Mouse (Mus musculus) small intestine, adult 2 months (tissue): ENCODE data around the gene Rars. TPM values are rescaled to one million over a fixed set of nuclear protein-coding genes. Genes with fewer than 3 reads are reported as not detected.

ENCODE experiments used
- H3K27ac ChIP-seq: fragments of 200-500 bp; 2 replicates; pipeline ENCODE4 v1.5.1; 2012; ENCODE audit warnings: low read depth, low read length, control low read depth, inconsistent platforms; ENCODE audit not compliant: insufficient read depth
- H3K27me3 ChIP-seq: fragments of 200-500 bp; 2 replicates; pipeline ENCODE4 v1.6.1; 2012; ENCODE audit warnings: mild to moderate bottlenecking, moderate library complexity, low read length, inconsistent platforms; ENCODE audit not compliant: control insufficient read depth, insufficient read depth
- H3K36me3 ChIP-seq: fragments of 200-500 bp; 2 replicates; pipeline ENCODE4 v1.6.1; 2012; ENCODE audit warnings: mild to moderate bottlenecking, low read length, control low read depth, inconsistent platforms; ENCODE audit not compliant: control insufficient read depth, insufficient read depth
- H3K4me1 ChIP-seq: fragments of 200-500 bp; 2 replicates; pipeline ENCODE4 v1.6.1; 2012; ENCODE audit warnings: low read length, inconsistent platforms, mixed read lengths; ENCODE audit not compliant: control insufficient read depth, insufficient read depth, insufficient read length
- H3K4me3 ChIP-seq: fragments of 200-500 bp; 2 replicates; pipeline ENCODE4 v1.5.1; 2012; ENCODE audit warnings: low read depth, mild to moderate bottlenecking, control low read depth, inconsistent platforms, low read length, moderate library complexity
- CTCF ChIP-seq: fragments of 200-500 bp; IDR thresholded peaks from 2 replicates; pipeline ENCODE4 v1.5.1; 2012; ENCODE audit warnings: low read depth, mild to moderate bottlenecking, control low read depth, inconsistent platforms, low read length, moderate library complexity, mixed read lengths; ENCODE audit not compliant: insufficient replicate concordance, insufficient read length; ENCODE audit errors: extremely low read depth
- POLR2A ChIP-seq: fragments of 200-500 bp; IDR thresholded peaks from 2 replicates; pipeline ENCODE4 v1.6.1; 2012; ENCODE audit warnings: low read depth, mild to moderate bottlenecking, control low read depth, inconsistent platforms, low read length, moderate library complexity
- WGBS: fragments of 180-500 bp; shearing (Covaris S2); methylation state at CpG from one replicate; pipeline ENCODE4 v1.1.7; 2018; 5-methylcytosine and 5-hydroxymethylcytosine counted together
- polyA plus RNA-seq: library from polyadenylated mRNA; depleted of rRNA; stranded (reverse); fragments of >200 nt; gene quantifications from 2 replicates; pipeline ENCODE4 v1.2.3, GENCODE M21; 2012

The Rars gene
- polyA plus RNA-seq, 1 experiment, result 10.0 TPM

DNA sequence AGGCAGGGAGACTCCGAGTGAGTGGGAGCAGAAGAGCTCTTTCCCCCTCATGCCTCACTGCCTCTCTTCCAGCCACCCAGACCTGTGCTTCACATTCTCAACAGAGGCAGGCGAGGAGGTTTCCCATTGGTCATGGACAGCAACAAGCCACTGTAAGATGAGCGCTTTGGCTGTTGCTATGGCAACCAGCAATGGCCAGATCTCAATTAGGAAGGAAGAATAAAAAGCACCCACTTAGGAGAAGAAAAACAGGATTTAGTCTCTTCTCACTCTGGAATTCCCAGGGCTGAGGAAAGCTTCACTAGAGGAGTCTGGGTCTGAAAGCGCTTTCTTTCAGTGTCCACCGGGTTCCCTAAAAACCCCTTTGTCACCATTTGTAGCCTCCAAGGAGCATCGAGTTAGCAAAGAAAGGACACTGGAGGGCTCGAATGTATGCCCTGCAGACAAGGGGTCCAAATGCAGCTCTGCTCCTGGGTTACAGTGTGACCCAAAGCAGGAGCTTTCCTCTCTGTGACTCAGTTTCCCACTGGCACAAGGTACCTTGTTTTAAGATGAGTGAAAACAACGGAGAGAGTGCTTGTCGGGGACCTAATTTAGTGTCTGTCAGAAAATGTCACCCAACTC, 30.8 kb upstream of the Rars start:
- Histone ChIP-seq H3K4me3 (no peak overlapping the region), H3K27ac (no peak overlapping the region), H3K27me3 (no peaks in the 10 kb centered on the region), H3K36me3 (peaks cover 20% of the 10 kb centered on the region), H3K4me1 (no peaks in the 10 kb centered on the region)
- 66% methylated on average over 9 of the region's 9 CpGs for WGBS
- TF ChIP-seq POLR2A (no peak), CTCF (no peak)

DNA sequence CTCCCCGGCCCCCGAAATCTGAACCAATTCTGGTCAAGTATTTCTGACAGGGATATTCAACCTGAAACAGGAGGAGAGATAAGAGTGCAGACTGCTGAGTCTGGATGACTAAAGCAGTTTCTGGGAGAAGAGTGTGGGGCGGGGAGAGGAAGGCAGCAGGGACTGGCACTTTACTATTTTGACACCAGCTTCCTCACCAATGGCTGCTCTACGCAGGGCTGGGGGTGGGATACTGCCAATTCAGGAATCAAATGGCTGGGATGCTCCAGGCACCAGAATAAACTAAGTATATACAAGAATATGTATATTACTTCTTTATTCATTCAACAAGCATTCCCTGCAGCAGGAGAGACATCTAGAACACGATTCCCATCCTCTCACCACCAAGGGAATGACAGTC, 29.3 kb upstream of the Rars start:
- no peak overlapping the region for H3K4me3 ChIP-seq
- TF ChIP-seq CTCF (no peak), POLR2A (no peak)
- no peaks in the 10 kb centered on the region for H3K4me1 ChIP-seq
- H3K36me3 ChIP-seq, result peaks cover 16% of the 10 kb centered on the region
- no peaks in the 10 kb centered on the region for H3K27me3 ChIP-seq
- no peak overlapping the region for H3K27ac ChIP-seq
- 91% methylated on average over 5 of the region's 5 CpGs for whole genome bisulfite sequencing

DNA sequence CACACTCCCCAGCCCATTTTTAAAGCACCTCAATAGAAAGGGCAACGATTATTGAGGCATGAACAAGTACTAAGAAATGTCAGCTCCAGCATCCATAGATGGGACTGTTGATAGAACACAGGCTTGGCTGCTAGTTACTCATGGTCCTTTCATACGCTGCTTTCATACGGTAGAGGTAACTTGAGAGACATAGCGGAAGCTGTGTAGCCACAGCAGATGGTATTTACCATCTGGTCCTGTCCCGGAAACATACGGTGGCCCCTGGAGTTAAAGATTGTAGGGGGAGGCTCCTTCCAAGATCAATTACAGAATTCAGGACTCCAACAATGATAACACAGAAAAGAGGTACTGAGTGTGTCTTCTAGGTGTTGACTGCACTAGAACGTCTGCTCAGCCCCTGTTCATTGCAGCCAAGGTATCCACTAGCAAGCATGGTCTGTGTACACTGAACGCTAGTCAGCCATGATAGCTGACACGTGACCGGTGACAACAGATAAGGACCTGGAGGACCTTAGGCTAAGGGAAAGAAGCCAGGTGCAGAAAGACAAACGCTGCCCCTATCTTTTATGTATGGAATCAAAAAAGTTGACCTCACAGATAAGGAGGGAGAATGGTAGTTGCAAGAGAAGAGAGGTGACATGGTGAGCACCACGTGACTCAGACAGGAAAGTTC, 23.2 kb upstream of the Rars start:
- Histone ChIP-seq H3K27me3 (no peaks in the 10 kb centered on the region), H3K36me3 (peaks cover 12% of the 10 kb centered on the region), H3K4me1 (no peaks in the 10 kb centered on the region), H3K4me3 (no peak overlapping the region), H3K27ac (no peak overlapping the region)
- 55% methylated on average over 12 of the region's 12 CpGs for WGBS
- no peak for TF ChIP-seq POLR2A

DNA sequence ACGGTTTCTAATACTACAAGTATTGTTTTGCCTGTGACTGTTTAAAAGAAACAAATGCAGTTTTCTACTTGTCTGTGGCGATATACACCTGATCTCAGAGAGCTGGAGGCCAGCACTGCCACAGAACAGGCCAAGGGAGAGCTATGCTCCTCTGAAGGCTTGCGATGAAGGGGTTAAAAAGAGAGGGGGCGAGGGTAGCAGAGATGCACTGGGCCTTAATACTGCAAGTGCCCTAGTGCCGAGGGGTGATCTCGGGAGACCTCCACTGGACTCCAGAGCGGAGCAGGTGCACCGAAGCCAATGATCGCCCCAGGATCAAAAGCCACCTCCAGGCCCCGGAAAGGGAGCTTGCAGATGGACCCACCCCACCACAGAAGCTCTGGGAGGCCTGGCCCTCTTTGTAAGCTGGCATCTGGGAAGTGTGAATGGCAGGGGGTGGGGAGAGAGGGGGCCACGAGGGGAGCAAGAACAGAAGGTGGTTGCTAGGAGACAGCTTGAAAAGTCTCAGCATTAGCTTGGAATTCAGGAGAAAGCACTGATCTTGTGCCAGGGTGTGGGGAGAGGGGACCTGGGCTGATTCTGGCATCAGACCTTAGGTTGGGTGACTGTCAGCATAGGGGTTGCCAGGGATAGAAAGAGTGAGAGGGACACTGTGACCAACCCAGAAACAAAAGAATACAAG, 22.2 kb upstream of the Rars start:
- TF ChIP-seq POLR2A, result no peak
- no peak for TF ChIP-seq CTCF
- peaks cover 20% of the 10 kb centered on the region for H3K36me3 ChIP-seq
- H3K27me3 ChIP-seq, result no peaks in the 10 kb centered on the region
- H3K4me1 ChIP-seq, result no peaks in the 10 kb centered on the region
- H3K4me3 ChIP-seq, result no peak overlapping the region
- WGBS, result 78% methylated on average over 11 of the region's 11 CpGs
- no peak overlapping the region for H3K27ac ChIP-seq

- WGBS, result 90% methylated on average over 7 of the region's 9 CpGs
These were observed 21.3 kb upstream of the Rars start for GRCm38 (mm10) chr11:35855567-35855966.

DNA sequence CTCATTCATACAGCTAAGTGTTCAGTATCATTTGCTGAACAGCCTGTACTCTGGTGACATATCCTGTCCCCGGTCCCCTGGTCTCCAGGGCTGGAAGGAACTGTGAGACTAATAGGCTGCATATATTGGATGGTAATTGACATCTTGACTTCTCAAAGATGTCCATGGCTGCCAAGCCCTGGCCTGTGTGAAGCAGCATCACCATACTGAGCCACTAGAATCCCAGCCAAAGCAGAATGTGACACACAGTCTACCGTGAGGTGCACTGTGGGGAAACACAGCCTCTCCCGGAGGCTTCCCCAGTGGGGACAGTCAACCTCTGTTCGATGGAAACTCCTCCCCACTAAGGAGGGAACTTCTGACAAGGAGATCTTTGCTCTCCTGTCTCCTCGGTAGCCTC, 20.6 kb upstream of the Rars start:
- Histone ChIP-seq H3K4me3 (no peak overlapping the region), H3K27me3 (no peaks in the 10 kb centered on the region), H3K4me1 (no peaks in the 10 kb centered on the region), H3K27ac (no peak overlapping the region), H3K36me3 (peaks cover 21% of the 10 kb centered on the region)
- TF ChIP-seq POLR2A (no peak), CTCF (no peak)
- WGBS, result 86% methylated on average over 5 of the region's 5 CpGs

More at GRCm38 (mm10) chr11:35855567-35855966, 21.3 kb upstream of the Rars start:
- H3K4me3 ChIP-seq, result no peak overlapping the region
- H3K27ac ChIP-seq, result no peak overlapping the region
- H3K27me3 ChIP-seq, result no peaks in the 10 kb centered on the region
- TF ChIP-seq POLR2A, result no peak
- H3K36me3 ChIP-seq, result peaks cover 21% of the 10 kb centered on the region
- H3K4me1 ChIP-seq, result no peaks in the 10 kb centered on the region

DNA sequence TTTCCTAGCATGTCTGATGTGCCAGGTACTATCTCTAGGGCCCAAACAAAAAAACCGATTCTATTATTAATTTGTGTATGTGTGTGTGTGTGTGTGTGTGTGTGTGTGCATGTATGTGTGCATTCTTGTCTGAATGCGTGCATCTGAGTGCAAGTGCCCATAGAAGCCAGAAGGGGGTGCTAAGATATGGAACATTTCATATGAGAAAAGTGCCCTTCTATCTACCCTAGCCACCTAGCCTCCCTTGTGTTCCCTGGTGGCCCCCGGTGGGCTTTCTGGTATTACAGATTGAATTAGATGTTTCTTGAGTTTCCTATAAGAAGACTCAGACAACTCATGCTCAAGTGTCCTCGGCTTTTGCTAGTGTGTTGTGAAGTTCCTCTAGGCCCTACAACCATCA, 19.3 kb upstream of the Rars start:
- Histone ChIP-seq H3K4me1 (no peaks in the 10 kb centered on the region), H3K4me3 (no peak overlapping the region), H3K36me3 (peaks cover 20% of the 10 kb centered on the region), H3K27me3 (no peaks in the 10 kb centered on the region), H3K27ac (no peak overlapping the region)
- no peak for TF ChIP-seq CTCF
- 96% methylated on average over 4 of the region's 4 CpGs for WGBS
